Mouse (Mus musculus) heart, embryonic 10.5 days (tissue): Measurements from ENCODE around the gene Hfm1. TPM values are rescaled to one million over a fixed set of nuclear protein-coding genes. Genes with fewer than 3 reads are reported as not detected.

Experiments used
- DNase-seq: peaks from one replicate; pipeline ENCODE4 v3.0.0-alpha.2; 2017; ENCODE audit warnings: low spot score
- H3K27ac ChIP-seq: fragments of 300-500 bp; sonication (generic); 2 replicates; pipeline ENCODE4 v1.5.1; 2016; ENCODE audit warnings: mild to moderate bottlenecking
- H3K27me3 ChIP-seq: fragments of 300-500 bp; sonication (generic); 2 replicates; pipeline ENCODE4 v1.6.1; 2016; ENCODE audit warnings: mild to moderate bottlenecking; ENCODE audit not compliant: poor library complexity, insufficient read depth, severe bottlenecking
- H3K36me3 ChIP-seq: fragments of 300-500 bp; sonication (generic); 2 replicates; pipeline ENCODE4 v1.6.1; 2016; ENCODE audit warnings: mild to moderate bottlenecking, moderate library complexity
- H3K4me1 ChIP-seq: fragments of 300-500 bp; sonication (generic); 2 replicates; pipeline ENCODE4 v1.6.1; 2016; ENCODE audit warnings: mild to moderate bottlenecking
- H3K4me3 ChIP-seq: fragments of 300-500 bp; sonication (generic); 2 replicates; pipeline ENCODE4 v1.5.1; 2016; ENCODE audit warnings: mild to moderate bottlenecking, moderate library complexity
- H3K9me3 ChIP-seq: fragments of 300-500 bp; sonication (generic); 2 replicates; pipeline ENCODE4 v1.6.1; 2016; ENCODE audit warnings: mild to moderate bottlenecking, moderate library complexity
- WGBS: fragments of 180-500 bp; shearing (Covaris S2); methylation state at CpG from one replicate; pipeline ENCODE4 v1.1.7; 2016; 5-methylcytosine and 5-hydroxymethylcytosine counted together
- polyA plus RNA-seq: library from polyadenylated mRNA; unstranded; fragments of >200 nt; fragmentation: Nextera tagmentation; extraction: Ambion mirVana; gene quantifications from 2 replicates; pipeline ENCODE4 v1.2.1, GENCODE M21; 2016

Gene Hfm1
- polyA plus RNA-seq, 1 experiment from 2014 or later: 1.4 TPM

GRCm38 (mm10) chr5:106926369-106926686 lies 207 bp upstream of the Hfm1 start:
- WGBS: 31% methylated on average over 4 of the region's 4 CpGs
- Histone ChIP-seq H3K9me3 (no peaks in the 10 kb centered on the region), H3K4me3 (peak overlapping the region; percentile 87), H3K4me1 (0 out of 2 replicates have a peak, but pooled peaks cover 2% of the 10 kb centered on the region), H3K27ac (peak overlapping the region; percentile 94), H3K36me3 (no peaks in the 10 kb centered on the region), H3K27me3 (no peaks in the 10 kb centered on the region)
- no peak for DNase-seq

- no peak overlapping the region for H3K4me3 ChIP-seq
- H3K27me3 ChIP-seq: no peaks in the 10 kb centered on the region
- no peaks in the 10 kb centered on the region for H3K4me1 ChIP-seq
- no peak overlapping the region for H3K27ac ChIP-seq
- no peak for DNase-seq
- H3K9me3 ChIP-seq: no peaks in the 10 kb centered on the region
- H3K36me3 ChIP-seq: no peaks in the 10 kb centered on the region
These were observed 6.8 kb downstream of the Hfm1 start for GRCm38 (mm10) chr5:106919315-106919714.

- WGBS: 49% methylated on average over 2 of the region's 2 CpGs
- H3K4me3 ChIP-seq: no peak overlapping the region
These were observed 29.2 kb downstream of the Hfm1 start for GRCm38 (mm10) chr5:106896879-106897278.

GRCm38 (mm10) chr5:106891773-106892172 lies 34.3 kb downstream of the Hfm1 start:
- no peak for DNase-seq
- WGBS: 34% methylated on average over 5 of the region's 5 CpGs

More at GRCm38 (mm10) chr5:106896879-106897278, 29.2 kb downstream of the Hfm1 start:
- no peak for DNase-seq
- H3K4me1 ChIP-seq: no peaks in the 10 kb centered on the region
- H3K27ac ChIP-seq: no peak overlapping the region
- H3K27me3 ChIP-seq: no peaks in the 10 kb centered on the region
- no peaks in the 10 kb centered on the region for H3K9me3 ChIP-seq
- no peaks in the 10 kb centered on the region for H3K36me3 ChIP-seq

GRCm38 (mm10) chr5:106887303-106888071 lies 38.6 kb downstream of the Hfm1 start:
- no peaks in the 10 kb centered on the region for H3K9me3 ChIP-seq
- H3K4me3 ChIP-seq: no peak overlapping the region
- H3K4me1 ChIP-seq: no peaks in the 10 kb centered on the region
- H3K27me3 ChIP-seq: no peaks in the 10 kb centered on the region
- WGBS: 72% methylated on average over 1 of the region's 1 CpGs
- no peak overlapping the region for H3K27ac ChIP-seq
- DNase-seq: no peak
- no peaks in the 10 kb centered on the region for H3K36me3 ChIP-seq

More at GRCm38 (mm10) chr5:106891773-106892172, 34.3 kb downstream of the Hfm1 start:
- H3K27ac ChIP-seq: no peak overlapping the region
- H3K4me1 ChIP-seq: no peaks in the 10 kb centered on the region
- no peaks in the 10 kb centered on the region for H3K27me3 ChIP-seq
- H3K9me3 ChIP-seq: no peaks in the 10 kb centered on the region
- H3K4me3 ChIP-seq: no peak overlapping the region
- no peaks in the 10 kb centered on the region for H3K36me3 ChIP-seq

GRCm38 (mm10) chr5:106885517-106885916 lies 40.6 kb downstream of the Hfm1 start:
- H3K9me3 ChIP-seq: no peaks in the 10 kb centered on the region
- no peaks in the 10 kb centered on the region for H3K27me3 ChIP-seq
- WGBS: 90% methylated on average over 4 of the region's 4 CpGs
- H3K36me3 ChIP-seq: no peaks in the 10 kb centered on the region
- H3K27ac ChIP-seq: no peak overlapping the region
- H3K4me1 ChIP-seq: no peaks in the 10 kb centered on the region
- H3K4me3 ChIP-seq: no peak overlapping the region
- DNase-seq: no peak

GRCm38 (mm10) chr5:106876438-106876837 lies 49.7 kb downstream of the Hfm1 start:
- 81% methylated on average over 1 of the region's 1 CpGs for WGBS
- Histone ChIP-seq H3K36me3 (no peaks in the 10 kb centered on the region), H3K4me1 (no peaks in the 10 kb centered on the region), H3K27me3 (no peaks in the 10 kb centered on the region), H3K4me3 (no peak overlapping the region), H3K27ac (no peak overlapping the region), H3K9me3 (no peaks in the 10 kb centered on the region)
- no peak for DNase-seq

GRCm38 (mm10) chr5:106860415-106860814 lies 65.7 kb downstream of the Hfm1 start:
- Histone ChIP-seq H3K27me3 (no peaks in the 10 kb centered on the region), H3K9me3 (no peaks in the 10 kb centered on the region), H3K36me3 (no peaks in the 10 kb centered on the region), H3K4me1 (no peaks in the 10 kb centered on the region), H3K4me3 (no peak overlapping the region), H3K27ac (no peak overlapping the region)
- DNase-seq: no peak
- 36% methylated on average over 3 of the region's 3 CpGs for WGBS

- H3K4me1 ChIP-seq: no peaks in the 10 kb centered on the region
These were observed 72.8 kb downstream of the Hfm1 start for GRCm38 (mm10) chr5:106853284-106853683.

GRCm38 (mm10) chr5:106847045-106847444 lies 79.1 kb downstream of the Hfm1 start:
- no peaks in the 10 kb centered on the region for H3K9me3 ChIP-seq
- no peaks in the 10 kb centered on the region for H3K27me3 ChIP-seq
- no peaks in the 10 kb centered on the region for H3K4me1 ChIP-seq
- no peak for DNase-seq
- H3K36me3 ChIP-seq: no peaks in the 10 kb centered on the region
- H3K4me3 ChIP-seq: no peak overlapping the region
- H3K27ac ChIP-seq: no peak overlapping the region

More at GRCm38 (mm10) chr5:106853284-106853683, 72.8 kb downstream of the Hfm1 start:
- no peaks in the 10 kb centered on the region for H3K27me3 ChIP-seq
- 92% methylated on average over 3 of the region's 3 CpGs for WGBS
- no peak overlapping the region for H3K27ac ChIP-seq
- H3K4me3 ChIP-seq: no peak overlapping the region
- no peaks in the 10 kb centered on the region for H3K9me3 ChIP-seq
- no peaks in the 10 kb centered on the region for H3K36me3 ChIP-seq
- no peak for DNase-seq

GRCm38 (mm10) chr5:106843906-106844305 lies 82.2 kb downstream of the Hfm1 start:
- no peak overlapping the region for H3K4me3 ChIP-seq
- H3K27ac ChIP-seq: no peak overlapping the region
- no peaks in the 10 kb centered on the region for H3K27me3 ChIP-seq
- DNase-seq: no peak
- no peaks in the 10 kb centered on the region for H3K4me1 ChIP-seq
- H3K36me3 ChIP-seq: no peaks in the 10 kb centered on the region
- H3K9me3 ChIP-seq: no peaks in the 10 kb centered on the region
- 63% methylated on average over 2 of the region's 2 CpGs for WGBS

GRCm38 (mm10) chr5:106833025-106833424 lies 93.1 kb downstream of the Hfm1 start:
- peak overlapping the region; percentile 36 for H3K4me3 ChIP-seq
- H3K36me3 ChIP-seq: no peaks in the 10 kb centered on the region
- DNase-seq: peak; percentile 84
- H3K9me3 ChIP-seq: no peaks in the 10 kb centered on the region
- no peaks in the 10 kb centered on the region for H3K27me3 ChIP-seq
- peaks cover 19% of the 10 kb centered on the region; the same call in 1 of the 2 replicates for H3K4me1 ChIP-seq
- WGBS: 32% methylated on average over 7 of the region's 7 CpGs
- peak overlapping the region; percentile 69 for H3K27ac ChIP-seq

- H3K4me1 ChIP-seq: peaks cover 19% of the 10 kb centered on the region; the same call in 1 of the 2 replicates
- no peaks in the 10 kb centered on the region for H3K9me3 ChIP-seq
- H3K27me3 ChIP-seq: no peaks in the 10 kb centered on the region
- no peak overlapping the region for H3K27ac ChIP-seq
- no peaks in the 10 kb centered on the region for H3K36me3 ChIP-seq
- WGBS: 80% methylated on average over 6 of the region's 6 CpGs
- no peak overlapping the region for H3K4me3 ChIP-seq
- DNase-seq: no peak
These were observed 94.7 kb downstream of the Hfm1 start for GRCm38 (mm10) chr5:106831401-106831800.

GRCm38 (mm10) chr5:106830775-106831174 lies 95.3 kb downstream of the Hfm1 start:
- H3K4me1 ChIP-seq: peaks cover 20% of the 10 kb centered on the region; the same call in 1 of the 2 replicates
- H3K27me3 ChIP-seq: no peaks in the 10 kb centered on the region
- 65% methylated on average over 4 of the region's 4 CpGs for WGBS
- no peaks in the 10 kb centered on the region for H3K36me3 ChIP-seq
- no peak for DNase-seq
- no peak overlapping the region for H3K4me3 ChIP-seq
- H3K9me3 ChIP-seq: no peaks in the 10 kb centered on the region
- H3K27ac ChIP-seq: no peak overlapping the region
